Mouse (Mus musculus): ENCODE data around the gene Cdh22.

The Cdh22 gene

DNA sequence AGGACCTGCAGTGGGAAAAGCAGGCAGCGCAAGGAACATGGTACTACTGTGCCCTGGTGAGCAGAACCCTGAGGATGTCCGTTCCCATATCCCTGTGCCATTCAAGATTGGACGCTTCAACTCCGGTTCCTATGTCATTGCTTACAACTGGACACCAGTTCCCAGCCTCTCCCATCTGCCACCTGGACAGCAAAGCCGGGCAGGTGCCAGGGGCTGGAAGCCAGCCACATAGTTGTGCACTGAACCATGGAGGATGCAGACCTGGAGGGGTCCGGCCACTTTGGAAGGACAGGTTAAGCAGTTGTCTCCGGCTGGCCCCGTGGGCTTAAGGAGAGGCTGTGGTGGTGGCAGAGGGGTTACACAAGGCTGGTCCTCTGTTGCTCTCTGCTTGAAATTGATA is 17.7 kb upstream of the Cdh22 start:
- intact Hi-C loops (cut with DNase I), result no loop called here

DNA sequence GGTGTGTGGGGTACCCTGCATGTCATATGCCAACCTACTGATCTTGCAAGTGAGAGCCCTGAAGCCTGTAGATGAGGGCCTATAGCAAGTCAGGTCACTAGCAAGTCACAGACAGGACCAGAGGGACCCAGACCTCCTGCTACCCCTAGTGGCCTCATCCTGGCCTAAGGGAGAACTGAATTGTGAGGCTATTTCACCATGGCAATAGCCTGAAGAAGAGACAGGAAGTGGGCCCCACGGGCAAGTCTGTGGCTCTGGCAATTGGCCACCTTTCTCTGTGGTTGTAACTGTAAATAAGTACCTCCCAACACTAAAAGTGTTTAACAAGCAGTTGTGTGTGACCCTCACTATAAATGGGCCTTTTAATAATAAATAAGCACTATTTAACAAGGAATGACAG is 16.2 kb upstream of the Cdh22 start:
- intact Hi-C loops (cut with DNase I), result no loop called here

DNA sequence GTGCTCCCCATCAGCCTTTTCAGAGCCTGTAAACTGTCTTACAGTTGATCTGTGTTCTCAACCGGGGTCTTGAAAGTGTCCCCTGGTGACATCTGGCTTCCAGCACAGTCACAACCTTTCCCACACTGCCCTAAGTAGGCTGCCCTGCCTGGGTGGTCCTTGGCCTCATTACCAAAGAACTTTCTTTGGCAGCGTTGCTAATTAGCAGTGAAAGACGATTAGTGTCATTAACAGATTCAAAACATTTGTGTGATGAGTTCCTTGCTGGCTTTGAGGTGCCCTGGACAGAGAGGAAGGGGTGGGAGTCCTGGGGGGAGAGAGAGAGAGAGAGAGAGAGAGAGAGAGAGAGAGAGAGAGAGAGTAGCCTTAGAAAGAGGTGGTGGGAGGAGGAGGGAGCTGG is 14.3 kb upstream of the Cdh22 start:
- intact Hi-C loops (cut with DNase I), result no loop called here

DNA sequence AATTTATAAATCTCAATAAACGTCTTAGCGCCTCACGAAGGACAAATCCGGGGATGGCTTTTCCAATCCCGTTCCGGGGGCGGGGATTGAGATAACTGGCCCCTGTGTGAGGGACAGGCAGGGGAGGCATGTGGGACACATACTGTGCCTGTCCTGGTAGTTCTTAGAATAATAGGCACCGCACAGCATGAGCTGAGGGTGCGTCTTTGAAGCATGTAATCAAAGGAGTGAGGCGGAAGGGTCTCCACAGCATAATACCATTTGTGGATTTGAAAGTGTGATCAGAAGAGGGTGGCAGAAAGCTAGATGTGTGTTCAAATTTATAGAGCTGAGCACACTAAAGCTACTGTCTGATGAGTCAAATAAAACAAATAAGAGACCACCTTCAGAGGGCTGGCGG is 11.7 kb upstream of the Cdh22 start:
- intact Hi-C loops (cut with DNase I), result no loop called here

DNA sequence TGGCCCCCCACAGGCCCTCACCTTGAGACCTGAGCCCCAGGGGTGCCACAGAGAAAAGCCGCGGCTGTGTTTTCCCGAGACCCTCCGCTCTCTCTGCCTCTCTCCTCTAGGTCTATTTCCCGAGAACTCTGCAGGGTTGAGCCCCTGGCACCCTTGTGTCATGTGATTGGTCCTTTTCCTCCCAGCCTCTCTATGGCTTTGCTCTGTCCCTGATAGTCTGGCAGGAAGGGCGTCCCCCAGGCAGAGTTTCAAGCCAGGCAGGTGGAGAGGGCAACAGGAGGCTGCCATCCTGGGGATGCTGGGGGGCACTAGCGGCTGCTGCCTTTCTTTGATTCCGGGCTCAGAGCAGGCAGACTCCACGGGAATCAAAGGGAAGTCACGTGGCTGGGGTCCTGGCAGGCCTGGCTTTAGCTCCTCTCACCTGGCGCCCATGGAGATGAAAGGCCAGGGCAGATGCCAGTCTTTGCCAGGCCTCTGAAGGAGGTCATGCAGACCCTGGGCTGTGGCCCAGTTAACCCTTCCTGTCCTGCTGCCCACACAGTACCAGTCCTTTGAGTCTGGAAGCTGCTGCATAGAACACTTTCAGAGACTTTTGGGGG is 8.6 kb upstream of the Cdh22 start:
- intact Hi-C loops (cut with DNase I), result no loop called here

DNA sequence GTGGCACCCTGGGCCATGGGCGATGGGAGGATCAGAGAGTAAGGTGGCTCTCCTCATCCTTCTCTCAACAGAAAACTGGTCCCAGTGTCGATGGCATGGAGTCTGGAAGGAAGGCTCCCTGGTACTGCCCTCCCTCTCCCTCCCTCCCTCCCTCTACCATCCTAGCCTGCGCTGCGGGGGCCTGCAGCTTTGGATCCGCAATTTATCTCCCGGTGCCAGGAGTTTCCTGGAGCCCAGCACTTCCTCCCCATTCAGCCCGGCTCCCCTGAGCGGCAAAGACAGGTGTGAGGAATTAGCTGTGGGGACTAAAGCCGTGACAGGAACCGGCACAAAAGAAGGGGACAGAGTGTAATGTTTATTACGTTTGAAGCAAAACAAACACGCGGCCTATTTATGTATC is 7.9 kb upstream of the Cdh22 start:
- intact Hi-C loops (cut with DNase I), result no loop called here

DNA sequence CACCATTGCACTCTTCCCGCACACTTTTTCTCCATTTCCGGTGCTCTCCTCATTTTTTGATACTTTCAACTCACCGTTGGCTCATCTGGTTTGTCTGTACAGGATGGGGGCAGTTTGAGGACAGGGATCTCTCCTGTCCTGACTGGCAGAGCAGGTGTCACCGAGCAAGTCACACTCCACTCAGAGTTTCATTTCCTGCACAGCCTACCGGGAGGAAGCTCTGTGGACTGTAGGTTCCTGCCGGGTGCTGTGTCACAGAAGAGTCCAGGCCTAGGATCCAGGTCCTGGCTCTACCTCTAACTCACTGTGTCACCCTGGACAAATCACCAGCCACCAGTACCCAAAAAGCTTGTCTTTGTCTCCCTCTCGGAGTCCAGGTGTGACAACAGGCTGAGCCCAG is 7.1 kb upstream of the Cdh22 start:
- intact Hi-C loops (cut with DNase I), result no loop called here

DNA sequence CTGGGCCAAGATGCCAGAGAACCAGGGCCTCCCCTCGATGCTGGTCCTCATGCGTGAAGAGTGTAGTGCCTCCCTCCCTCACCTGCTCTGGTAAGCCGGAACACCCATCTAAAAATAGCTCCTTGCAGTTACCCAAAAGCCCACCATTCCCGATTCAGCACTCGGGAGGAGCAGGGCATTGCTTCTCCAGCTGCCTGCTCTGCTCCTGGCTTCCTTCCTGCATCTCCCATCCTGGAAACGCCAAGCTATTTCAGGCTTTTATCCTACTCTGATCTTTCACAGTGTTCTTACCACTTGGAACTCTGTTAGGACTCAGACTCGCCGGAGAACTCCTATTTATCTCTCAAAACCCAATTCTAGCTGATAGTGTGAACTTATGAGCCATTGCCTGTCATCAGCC is 5.7 kb upstream of the Cdh22 start:
- intact Hi-C loops (cut with DNase I), result no loop called here

DNA sequence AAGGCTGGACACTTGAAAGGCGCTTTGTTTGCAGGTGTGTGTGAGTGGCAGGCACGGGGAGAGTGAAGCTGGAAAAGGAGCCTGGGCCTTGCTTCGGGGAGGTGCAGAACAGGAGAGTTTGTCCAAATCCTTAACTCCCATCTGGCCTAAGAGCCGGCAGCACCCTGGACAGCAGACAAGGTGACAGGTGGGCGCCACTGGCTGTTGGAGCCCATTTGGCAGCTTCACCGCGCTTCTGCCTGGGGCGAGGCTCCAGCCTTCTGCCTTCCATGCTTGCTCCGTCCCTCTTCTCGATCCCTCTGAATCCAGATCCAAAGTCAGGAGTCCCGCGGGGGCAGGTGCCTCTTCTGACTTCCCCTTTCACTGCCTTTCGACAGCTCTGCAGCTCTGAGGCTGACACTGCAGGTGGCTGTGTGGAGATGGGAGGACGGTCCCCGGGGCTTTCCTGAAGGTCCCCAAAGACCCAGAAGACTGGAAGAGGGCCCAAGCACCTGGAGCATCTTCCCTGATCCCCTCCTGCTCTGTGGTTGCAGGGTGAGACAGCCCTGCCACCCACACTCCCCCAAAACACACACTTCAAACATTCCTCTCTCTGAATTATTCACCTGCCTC is 5.0 kb upstream of the Cdh22 start:
- intact Hi-C loops (cut with DNase I), result no loop called here

DNA sequence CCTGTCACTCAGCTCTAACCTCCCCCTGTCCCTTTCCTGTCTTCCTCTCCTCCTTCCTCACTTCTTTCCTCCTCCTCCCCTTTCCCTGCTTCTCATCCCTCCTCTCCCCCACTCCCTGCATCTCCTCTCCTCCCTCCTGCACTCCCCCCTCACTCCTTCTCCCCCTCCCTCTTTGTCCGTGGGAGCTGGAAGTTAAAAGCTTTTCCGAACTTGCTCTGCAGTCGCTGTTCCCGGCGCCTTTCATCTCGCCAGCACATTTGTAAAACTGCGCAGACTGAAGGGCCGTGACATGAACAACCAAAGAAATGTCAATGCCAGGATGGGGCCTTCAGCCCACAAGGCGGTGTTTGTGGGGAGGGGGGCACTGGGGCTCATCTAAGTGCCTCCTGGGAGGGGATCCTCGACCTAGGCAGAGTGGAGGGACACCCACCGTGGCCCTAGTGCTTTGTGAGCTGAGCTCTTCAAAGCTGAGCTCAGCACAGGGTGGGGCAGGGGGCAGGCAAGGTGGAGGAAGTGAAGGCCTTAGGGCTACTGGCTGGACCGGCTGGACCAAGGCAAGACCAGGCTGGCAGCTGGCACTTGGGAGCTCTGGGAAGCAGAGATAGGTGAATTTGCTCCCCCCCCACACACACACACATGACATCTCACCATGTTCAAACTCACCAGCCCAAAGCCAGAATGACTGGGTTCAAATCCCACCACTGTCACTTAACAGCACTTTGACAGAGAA is 3.9 kb upstream of the Cdh22 start:
- intact Hi-C loops (cut with DNase I), result no loop called here

DNA sequence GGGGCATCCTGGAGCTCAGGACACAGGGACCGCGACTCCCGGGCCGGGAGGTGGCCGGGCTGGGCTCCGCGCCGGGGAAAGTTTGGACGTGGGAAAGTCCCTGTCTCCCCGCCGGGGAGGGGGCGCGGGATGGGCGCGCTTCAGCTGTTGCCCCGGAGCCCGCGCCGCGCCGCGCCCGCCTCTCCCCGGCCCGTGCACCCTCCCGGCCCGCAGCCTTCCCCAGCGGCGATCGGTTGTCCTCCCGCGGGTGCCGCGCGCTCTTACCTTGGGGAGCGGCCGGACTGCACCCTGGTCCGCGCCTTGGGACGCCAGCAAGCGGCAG is 401 bp downstream of the Cdh22 start:
- intact Hi-C loops (cut with DNase I), result loop anchor here (5.0 kb wide), 1 partner anchor 103 kb away; no protein-coding TSS in a partner anchor

DNA sequence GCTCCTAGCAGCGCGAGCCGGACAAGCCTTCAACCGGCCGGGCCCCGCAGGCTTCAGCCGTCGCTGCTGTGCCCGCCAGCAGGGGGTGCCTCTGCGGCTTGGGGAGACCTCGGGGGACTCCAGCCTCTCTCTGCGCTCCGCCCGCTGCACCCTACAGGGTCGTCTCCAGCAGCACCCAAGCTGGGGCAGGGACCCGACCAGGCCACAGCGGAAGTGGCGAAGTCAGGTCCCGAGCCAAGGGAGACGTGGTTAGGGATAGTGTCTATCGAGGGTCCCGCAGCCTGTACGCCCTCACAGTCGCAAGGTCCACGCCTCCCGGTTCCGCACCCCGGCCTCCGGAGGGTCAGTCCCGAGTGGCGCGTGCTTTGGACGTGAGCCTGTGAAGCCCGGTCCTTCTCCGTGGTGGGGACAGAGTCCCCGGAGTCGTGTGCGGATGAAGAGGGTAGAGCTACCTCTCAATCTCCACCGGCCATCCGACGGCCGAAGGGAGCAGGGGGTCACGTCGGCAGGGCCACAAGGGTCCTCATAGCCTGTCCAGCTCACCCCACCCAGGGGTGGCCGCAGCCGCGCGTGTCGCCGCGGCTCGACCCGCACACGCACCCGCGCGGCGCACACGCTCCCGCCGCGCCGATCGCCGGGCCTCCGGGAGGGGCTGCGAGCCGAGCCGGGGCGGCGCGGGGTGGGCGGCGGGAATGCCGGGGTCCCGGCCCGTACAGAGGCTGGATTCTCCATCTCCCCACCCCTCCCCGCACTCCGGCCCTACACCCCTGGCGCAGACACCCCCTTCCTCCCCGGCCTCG is 962 bp downstream of the Cdh22 start:
- intact Hi-C loops (cut with DNase I), result loop anchor here (5.0 kb wide), 1 partner anchor 104 kb away; no protein-coding TSS in a partner anchor

DNA sequence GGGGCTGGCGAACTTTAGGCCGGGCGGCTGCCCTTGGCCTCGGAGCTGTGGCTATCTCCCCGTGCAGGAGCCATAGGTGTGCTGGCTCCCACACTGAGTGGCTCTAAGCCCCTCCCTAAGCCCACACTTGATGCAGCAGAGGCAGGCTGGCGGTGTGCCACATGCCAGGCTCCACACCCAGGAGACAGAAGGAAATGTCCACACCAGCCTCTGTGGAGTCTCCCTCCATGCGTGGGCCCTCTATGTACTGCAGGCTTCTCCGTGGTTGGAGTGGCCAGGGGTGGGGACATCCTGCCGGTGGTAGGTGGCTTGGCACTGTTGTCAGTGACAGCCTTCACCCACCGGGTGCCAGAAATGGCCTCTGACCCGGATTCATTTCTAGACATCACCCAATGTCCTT is 5.6 kb downstream of the Cdh22 start:
- intact Hi-C loops (cut with DNase I), result no loop called here

DNA sequence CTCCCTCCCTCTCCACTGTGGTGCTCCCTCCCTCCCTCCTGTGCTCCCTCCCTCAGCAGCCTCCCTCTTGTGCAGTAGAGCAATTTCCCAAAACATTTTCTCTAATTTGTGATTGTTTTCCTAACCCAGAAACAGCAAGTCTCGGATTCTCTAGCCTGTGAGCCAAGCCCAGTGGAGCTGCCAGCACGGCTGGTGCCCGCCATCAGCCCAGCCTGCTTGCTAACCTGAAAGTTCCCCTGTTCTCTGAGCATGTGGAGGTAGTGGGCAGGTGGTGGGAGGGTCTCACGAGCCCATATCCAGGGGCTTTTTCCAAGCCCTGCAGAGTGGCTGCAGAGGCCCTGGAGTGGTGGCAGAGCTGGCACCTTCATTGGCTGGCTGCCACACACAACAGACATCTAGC is 10.8 kb downstream of the Cdh22 start:
- intact Hi-C loops (cut with DNase I), result no loop called here

DNA sequence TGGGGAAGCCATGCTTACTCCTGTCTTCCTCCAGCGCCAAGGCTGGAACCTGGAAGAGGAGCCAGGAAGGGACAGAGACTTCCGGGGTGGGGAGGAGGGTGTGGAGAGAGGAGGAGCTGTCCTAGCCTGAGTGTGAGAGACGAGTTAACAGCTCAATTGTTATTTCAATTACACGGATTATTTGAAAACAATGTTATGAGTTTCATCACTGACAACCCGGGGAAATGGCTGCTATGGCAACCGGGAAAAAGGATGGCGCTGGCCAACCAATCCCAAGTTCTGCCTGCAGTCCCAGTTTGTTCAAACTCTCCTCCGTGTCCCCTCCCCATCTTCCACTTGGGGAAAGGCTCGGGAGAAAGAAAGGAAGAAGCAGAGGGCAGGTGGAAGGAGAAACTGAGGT is 12.7 kb downstream of the Cdh22 start:
- intact Hi-C loops (cut with DNase I), result no loop called here

DNA sequence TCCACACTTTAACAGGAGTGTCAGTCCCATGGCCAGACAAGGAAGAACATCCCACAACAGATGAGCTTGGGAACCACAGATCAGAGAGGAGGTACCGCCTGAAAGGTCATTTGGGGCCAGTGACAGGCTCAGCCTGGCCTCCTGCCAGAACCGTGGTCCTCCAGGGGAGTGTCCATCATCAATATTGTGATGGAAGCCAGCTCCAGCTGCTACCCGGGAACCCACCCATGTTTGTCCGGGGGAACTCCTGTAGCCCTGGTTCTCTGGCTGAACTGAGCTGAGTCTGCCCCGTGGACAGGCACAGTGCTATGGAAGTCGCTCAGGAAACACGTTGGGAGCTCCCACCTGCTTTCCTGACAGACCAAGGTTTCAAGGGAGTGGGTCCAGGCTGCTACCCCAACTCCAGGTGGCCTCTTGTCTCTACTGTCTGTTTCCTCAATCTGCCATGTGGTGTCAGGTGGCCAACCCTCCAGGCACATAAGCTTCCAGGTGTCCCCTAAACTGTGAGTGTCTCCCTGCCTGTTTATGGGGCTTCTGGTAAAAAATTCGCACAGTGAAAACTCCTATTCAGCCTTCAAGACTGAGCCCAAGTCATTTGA is 14.2 kb downstream of the Cdh22 start:
- intact Hi-C loops (cut with DNase I), result no loop called here

DNA sequence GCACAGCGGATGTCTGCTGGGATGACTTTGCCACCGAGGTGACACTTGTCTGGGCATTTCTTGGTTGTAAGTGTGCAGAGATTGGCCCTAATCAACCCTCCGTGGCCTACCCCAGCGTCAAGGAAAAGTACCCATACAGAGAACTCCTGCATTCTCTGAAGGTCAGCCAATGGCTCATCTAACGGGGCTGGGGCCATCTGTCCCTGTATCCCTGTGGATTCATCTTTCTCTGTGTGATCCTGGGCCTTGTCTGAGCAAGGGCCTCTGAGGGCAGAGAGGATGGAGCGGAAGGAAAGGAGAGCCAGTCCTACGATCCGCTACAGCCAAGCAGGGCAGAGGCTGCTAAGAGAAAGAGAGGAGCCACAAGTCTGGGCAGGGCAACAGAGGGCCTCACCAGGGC is 15.7 kb downstream of the Cdh22 start:
- intact Hi-C loops (cut with DNase I), result no loop called here

DNA sequence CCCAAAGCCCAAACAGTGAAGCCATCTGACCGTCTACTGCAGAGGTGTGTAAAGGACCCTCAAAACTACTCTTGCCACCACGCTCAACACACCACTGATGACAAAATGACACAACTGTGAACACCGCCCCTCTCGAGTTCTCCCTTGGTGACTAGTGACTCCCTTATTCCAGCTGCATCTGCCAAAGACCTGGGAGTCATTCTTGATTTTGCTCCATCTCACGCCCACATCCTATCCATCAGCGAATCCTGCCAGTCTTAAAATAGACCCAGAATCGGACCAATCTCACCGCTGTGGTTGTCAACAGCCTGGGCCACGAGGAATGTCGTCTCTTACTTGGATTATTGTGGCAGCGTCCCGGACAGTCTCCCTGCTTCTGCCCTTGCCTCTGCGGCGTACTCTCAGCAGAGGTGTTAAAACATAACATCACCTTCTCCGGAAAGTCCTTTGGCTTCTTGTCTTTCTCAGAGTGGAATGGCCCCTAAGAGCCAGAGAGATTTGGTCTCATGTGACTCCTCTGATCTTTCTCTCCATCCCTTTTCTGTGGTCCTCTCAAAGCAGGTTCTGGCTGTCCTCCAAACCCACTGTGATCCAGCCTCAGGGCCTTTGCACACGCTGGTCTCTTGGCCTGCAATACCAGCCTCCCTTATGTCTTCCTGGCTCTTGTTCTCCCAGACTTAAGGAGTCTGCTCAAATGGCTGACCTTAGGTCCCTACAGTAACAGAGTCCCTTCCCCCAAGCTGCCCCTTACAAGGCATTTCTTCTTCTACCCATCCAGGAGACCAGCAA is 17.1 kb downstream of the Cdh22 start:
- intact Hi-C loops (cut with DNase I), result no loop called here

DNA sequence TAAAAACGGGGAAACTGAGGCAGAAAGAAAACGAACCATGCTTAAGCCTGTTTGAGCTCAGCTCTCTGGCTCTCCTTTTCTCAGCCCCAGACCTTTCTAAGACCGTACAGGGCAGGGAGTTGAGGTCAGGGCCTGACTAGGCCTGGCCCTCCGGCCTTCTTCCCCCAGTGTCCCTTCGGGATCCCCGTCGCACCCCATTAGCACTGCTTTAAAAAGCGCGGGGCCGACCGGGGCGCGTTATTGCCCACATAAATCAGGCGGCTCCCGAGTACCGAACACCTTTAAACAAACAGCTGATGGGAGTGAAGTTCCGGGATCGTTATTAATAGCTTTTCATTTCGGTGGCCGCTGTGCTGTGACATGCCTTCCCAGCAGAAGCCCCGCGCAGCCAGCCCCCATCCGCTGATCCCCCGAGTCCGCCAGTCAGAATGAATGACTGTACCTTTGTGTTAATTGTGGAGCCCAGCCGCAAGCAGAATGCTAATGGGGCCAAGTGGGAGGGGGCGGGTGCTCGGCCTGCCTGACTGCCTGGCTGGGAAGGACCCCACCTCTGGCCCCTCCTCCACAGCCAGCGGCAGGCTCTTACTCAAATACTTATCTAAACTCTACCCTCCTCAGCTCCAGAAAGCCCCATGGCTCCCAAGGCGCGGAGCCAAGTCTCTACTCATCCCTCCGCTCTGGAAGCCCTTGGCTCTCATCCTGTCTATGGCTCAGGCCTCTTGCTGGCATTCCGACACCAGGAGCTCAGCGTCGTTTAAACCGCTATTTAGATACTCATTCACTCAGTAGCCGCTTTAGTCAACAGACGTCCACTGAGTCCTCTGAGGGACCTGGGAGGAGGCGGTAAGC is 19.3 kb downstream of the Cdh22 start:
- intact Hi-C loops (cut with DNase I), result no loop called here

DNA sequence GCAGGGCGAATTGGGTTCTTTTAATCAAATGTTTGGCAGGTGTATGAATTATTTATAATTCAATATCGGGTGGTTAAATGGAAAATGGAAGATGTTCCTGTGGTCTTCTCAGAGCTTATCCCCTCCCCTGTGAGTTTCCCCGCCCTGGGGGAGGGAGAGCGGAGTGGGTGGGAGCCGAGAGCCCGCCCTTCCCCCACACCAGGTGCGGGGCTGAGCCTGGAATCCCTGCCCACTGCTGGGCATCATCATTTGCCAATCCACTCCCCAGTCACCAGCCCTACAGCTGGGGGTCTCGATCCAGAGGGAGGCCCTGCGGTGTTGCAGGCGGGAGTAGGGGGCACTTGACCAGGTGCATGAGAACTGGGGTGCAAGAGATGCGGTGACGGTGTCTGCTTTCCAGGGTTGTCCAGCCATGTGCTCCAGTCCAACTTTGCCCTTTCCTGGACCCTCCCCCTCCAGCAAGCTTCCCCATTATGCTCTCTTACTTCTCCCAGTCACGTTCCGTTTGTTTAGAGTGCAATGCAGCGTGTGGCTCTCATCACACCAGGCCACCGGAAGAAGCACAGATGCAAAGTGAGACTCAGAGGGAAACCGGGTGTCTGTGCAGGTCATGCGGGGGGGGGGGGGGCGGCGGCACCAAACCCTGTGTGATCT is 23.1 kb downstream of the Cdh22 start:
- intact Hi-C loops (cut with DNase I), result no loop called here
